Mouse (Mus musculus) lung, embryonic 15.5 days (tissue): ENCODE results near the gene Foxf1. TPM values are rescaled to one million over a fixed set of nuclear protein-coding genes. Genes with fewer than 3 reads are reported as not detected.
A peak's percentile ranks its signal among the peaks of the same experiment; 100 is the strongest.

Source experiments
- ATAC-seq: fragments of 200-750 bp; cut with Nextera tagmentation; 2 replicates; pipeline ENCODE4 v1.8.0; 2017; ENCODE audit warnings: moderate number of reproducible peaks, borderline replicate concordance; ENCODE audit not compliant: low FRiP score, low TSS enrichment; ENCODE audit errors: extremely low read depth
- H3K27ac ChIP-seq: fragments of 300-500 bp; sonication (generic); 2 replicates; pipeline ENCODE4 v1.5.1; 2015; ENCODE audit warnings: moderate library complexity, mild to moderate bottlenecking, inconsistent platforms
- H3K27me3 ChIP-seq: fragments of 300-500 bp; sonication (generic); 2 replicates; pipeline ENCODE4 v1.6.1; 2015; ENCODE audit warnings: inconsistent platforms
- H3K36me3 ChIP-seq: fragments of 300-500 bp; sonication (generic); 2 replicates; pipeline ENCODE4 v1.6.1; 2015; ENCODE audit warnings: inconsistent platforms
- H3K4me1 ChIP-seq: fragments of 300-500 bp; sonication (generic); 2 replicates; pipeline ENCODE4 v1.6.1; 2015; ENCODE audit warnings: inconsistent platforms
- H3K4me2 ChIP-seq: fragments of 300-500 bp; sonication (generic); 2 replicates; pipeline ENCODE4 v1.6.1; 2015; ENCODE audit warnings: inconsistent platforms, mild to moderate bottlenecking, moderate library complexity
- H3K4me3 ChIP-seq: fragments of 300-500 bp; sonication (generic); 2 replicates; pipeline ENCODE4 v1.5.1; 2015; ENCODE audit warnings: mild to moderate bottlenecking, inconsistent platforms
- H3K9ac ChIP-seq: fragments of 300-500 bp; sonication (generic); 2 replicates; pipeline ENCODE4 v1.6.1; 2015; ENCODE audit warnings: inconsistent platforms
- H3K9me3 ChIP-seq: fragments of 300-500 bp; sonication (generic); 2 replicates; pipeline ENCODE4 v1.6.1; 2016; ENCODE audit warnings: inconsistent platforms
- WGBS: fragments of 180-500 bp; shearing (Covaris S2); methylation state at CpG from one replicate; pipeline ENCODE4 v1.1.7; 2015; 5-methylcytosine and 5-hydroxymethylcytosine counted together
- polyA plus RNA-seq: library from polyadenylated mRNA; unstranded; fragments of >200 nt; fragmentation: Nextera tagmentation; extraction: Ambion mirVana; gene quantifications from 2 replicates; pipeline ENCODE4 v1.2.1, GENCODE M21; 2015

Foxf1 gene
- polyA plus RNA-seq, 1 experiment from 2014 or later = 151 TPM

GRCm38 (mm10) chr8:121117186-121117651, 33.0 kb downstream of the Foxf1 start:
- under 1% methylated on average over 62 of the region's 62 CpGs for WGBS
- Histone ChIP-seq H3K4me1 (peaks cover 32% of the 10 kb centered on the region), H3K4me2 (peak overlapping the region; percentile 95), H3K27me3 (peaks cover 91% of the 10 kb centered on the region), H3K36me3 (no peaks in the 10 kb centered on the region), H3K9ac (0 out of 2 replicates have a peak overlapping the region, but pooled peaks have one; percentile 13), H3K27ac (no peak overlapping the region), H3K4me3 (peak overlapping the region; percentile 53), H3K9me3 (no peaks in the 10 kb centered on the region)
- no peak for ATAC-seq

- Histone ChIP-seq H3K9ac (no peak overlapping the region), H3K4me1 (peaks cover 32% of the 10 kb centered on the region), H3K27me3 (peaks cover 92% of the 10 kb centered on the region), H3K27ac (no peak overlapping the region), H3K4me3 (peak overlapping the region; percentile 53), H3K36me3 (no peaks in the 10 kb centered on the region), H3K9me3 (no peaks in the 10 kb centered on the region), H3K4me2 (peak overlapping the region; percentile 95)
- ATAC-seq = no peak
- WGBS = under 1% methylated on average over 28 of the region's 28 CpGs
Observed at GRCm38 (mm10) chr8:121117906-121118305, 33.7 kb downstream of the Foxf1 start.

GRCm38 (mm10) chr8:121118634-121119420, 34.6 kb downstream of the Foxf1 start:
- Histone ChIP-seq H3K36me3 (no peaks in the 10 kb centered on the region), H3K4me1 (peaks cover 28% of the 10 kb centered on the region), H3K9me3 (no peaks in the 10 kb centered on the region), H3K9ac (no peak overlapping the region), H3K27me3 (peaks cover 97% of the 10 kb centered on the region), H3K27ac (no peak overlapping the region), H3K4me3 (peak overlapping the region; percentile 10), H3K4me2 (0 out of 2 replicates have a peak overlapping the region, but pooled peaks have one; percentile 10)
- WGBS = 14% methylated on average over 18 of the region's 18 CpGs
- no peak for ATAC-seq

GRCm38 (mm10) chr8:121119635-121120455, 35.7 kb downstream of the Foxf1 start:
- H3K4me2 ChIP-seq = 0 out of 2 replicates have a peak overlapping the region, but pooled peaks have one; percentile 10
- WGBS = 36% methylated on average over 12 of the region's 12 CpGs
- no peak overlapping the region for H3K9ac ChIP-seq
- peaks cover 30% of the 10 kb centered on the region for H3K4me1 ChIP-seq
- peaks cover 96% of the 10 kb centered on the region for H3K27me3 ChIP-seq
- H3K27ac ChIP-seq = no peak overlapping the region
- no peaks in the 10 kb centered on the region for H3K9me3 ChIP-seq
- H3K36me3 ChIP-seq = no peaks in the 10 kb centered on the region
- peak overlapping the region; percentile 4; the same call in 1 of the 2 replicates for H3K4me3 ChIP-seq
- ATAC-seq = no peak

- H3K4me2 ChIP-seq = 0 out of 2 replicates have a peak overlapping the region, but pooled peaks have one; percentile 12
Observed at GRCm38 (mm10) chr8:121120456-121121419, 36.6 kb downstream of the Foxf1 start.

GRCm38 (mm10) chr8:121121704-121122103, 37.5 kb downstream of the Foxf1 start:
- no peak overlapping the region for H3K27ac ChIP-seq
- no peak overlapping the region for H3K4me3 ChIP-seq
- H3K4me1 ChIP-seq = peaks cover 28% of the 10 kb centered on the region
- H3K4me2 ChIP-seq = no peak overlapping the region
- no peaks in the 10 kb centered on the region for H3K9me3 ChIP-seq
- 48% methylated on average over 8 of the region's 8 CpGs for WGBS
- no peak for ATAC-seq
- peaks cover 98% of the 10 kb centered on the region for H3K27me3 ChIP-seq
- no peak overlapping the region for H3K9ac ChIP-seq
- H3K36me3 ChIP-seq = no peaks in the 10 kb centered on the region

More at GRCm38 (mm10) chr8:121120456-121121419, 36.6 kb downstream of the Foxf1 start:
- Histone ChIP-seq H3K4me1 (peaks cover 25% of the 10 kb centered on the region), H3K4me3 (peak overlapping the region; percentile 3; the same call in 1 of the 2 replicates), H3K27me3 (peaks cover 96% of the 10 kb centered on the region), H3K9me3 (no peaks in the 10 kb centered on the region), H3K9ac (no peak overlapping the region), H3K27ac (no peak overlapping the region), H3K36me3 (no peaks in the 10 kb centered on the region)
- 42% methylated on average over 17 of the region's 17 CpGs for WGBS
- ATAC-seq = no peak

GRCm38 (mm10) chr8:121122368-121122767, 38.2 kb downstream of the Foxf1 start:
- Histone ChIP-seq H3K36me3 (no peaks in the 10 kb centered on the region), H3K4me2 (no peak overlapping the region), H3K9ac (no peak overlapping the region), H3K27me3 (peaks cover 98% of the 10 kb centered on the region), H3K4me1 (peaks cover 28% of the 10 kb centered on the region), H3K27ac (no peak overlapping the region), H3K4me3 (no peak overlapping the region), H3K9me3 (no peaks in the 10 kb centered on the region)
- ATAC-seq = no peak
- 53% methylated on average over 7 of the region's 7 CpGs for WGBS

- no peak overlapping the region for H3K27ac ChIP-seq
- no peak for ATAC-seq
- H3K9ac ChIP-seq = no peak overlapping the region
- WGBS = 73% methylated on average over 2 of the region's 2 CpGs
- H3K9me3 ChIP-seq = no peaks in the 10 kb centered on the region
- H3K4me3 ChIP-seq = no peak overlapping the region
- peaks cover 28% of the 10 kb centered on the region for H3K4me1 ChIP-seq
- H3K36me3 ChIP-seq = no peaks in the 10 kb centered on the region
- peaks cover 98% of the 10 kb centered on the region for H3K27me3 ChIP-seq
- H3K4me2 ChIP-seq = no peak overlapping the region
Observed at GRCm38 (mm10) chr8:121123113-121123512, 38.9 kb downstream of the Foxf1 start.

GRCm38 (mm10) chr8:121124547-121125239, 40.5 kb downstream of the Foxf1 start:
- Histone ChIP-seq H3K27me3 (peaks cover 98% of the 10 kb centered on the region), H3K4me1 (peaks cover 41% of the 10 kb centered on the region), H3K27ac (no peak overlapping the region), H3K4me2 (peak overlapping the region; percentile 68), H3K36me3 (no peaks in the 10 kb centered on the region), H3K9me3 (no peaks in the 10 kb centered on the region), H3K9ac (no peak overlapping the region), H3K4me3 (peak overlapping the region; percentile 37)
- WGBS = 14% methylated on average over 17 of the region's 17 CpGs
- no peak for ATAC-seq

- H3K4me1 ChIP-seq = peaks cover 41% of the 10 kb centered on the region
- H3K9ac ChIP-seq = peak overlapping the region; percentile 25; the same call in 1 of the 2 replicates
- H3K27ac ChIP-seq = peak overlapping the region; percentile 62
- under 1% methylated on average over 35 of the region's 36 CpGs for WGBS
- ATAC-seq = peak; percentile 68
- peaks cover 98% of the 10 kb centered on the region for H3K27me3 ChIP-seq
- H3K4me2 ChIP-seq = peak overlapping the region; percentile 68
- H3K36me3 ChIP-seq = no peaks in the 10 kb centered on the region
- peak overlapping the region; percentile 37 for H3K4me3 ChIP-seq
- H3K9me3 ChIP-seq = no peaks in the 10 kb centered on the region
Observed at GRCm38 (mm10) chr8:121125311-121125876, 41.2 kb downstream of the Foxf1 start.
